Mouse (Mus musculus) stomach, postnatal 0 days (tissue): ENCODE measurements around the gene Alkbh6. TPM values are rescaled to one million over a fixed set of nuclear protein-coding genes. Genes with fewer than 3 reads are reported as not detected.

Experiments used
- ATAC-seq: fragments of 200-750 bp; cut with Nextera tagmentation; 2 replicates; pipeline ENCODE4 v1.8.0; 2017; ENCODE audit not compliant: low FRiP score, low TSS enrichment
- DNase-seq: peaks from one replicate; pipeline ENCODE4 v3.0.0-alpha.2; 2016; ENCODE audit warnings: low spot score
- H3K27ac ChIP-seq: fragments of 300-500 bp; sonication (generic); replicated peaks from 2 replicates; pipeline ENCODE4 v1.5.1; 2014; ENCODE audit warnings: mild to moderate bottlenecking, control low read depth
- H3K27me3 ChIP-seq: fragments of 300-500 bp; sonication (generic); 2 replicates; pipeline ENCODE4 v1.6.1; 2014; ENCODE audit warnings: low read length; ENCODE audit not compliant: control insufficient read depth, insufficient read depth
- H3K36me3 ChIP-seq: fragments of 300-500 bp; sonication (generic); 2 replicates; pipeline ENCODE4 v1.6.1; 2014; ENCODE audit warnings: low read length, mixed read lengths; ENCODE audit not compliant: control insufficient read depth, insufficient read depth
- H3K4me1 ChIP-seq: fragments of 300-500 bp; sonication (generic); replicated peaks from 2 replicates; pipeline ENCODE4 v1.6.1; 2014; ENCODE audit warnings: antibody characterized with exemption; ENCODE audit not compliant: control insufficient read depth, insufficient read depth
- H3K4me2 ChIP-seq: fragments of 300-500 bp; sonication (generic); replicated peaks from 2 replicates; pipeline ENCODE4 v1.6.1; 2014; ENCODE audit warnings: low read depth, mild to moderate bottlenecking, control low read depth, moderate library complexity
- H3K4me3 ChIP-seq: fragments of 300-500 bp; sonication (generic); 2 replicates; pipeline ENCODE4 v1.5.1; 2014; ENCODE audit warnings: low read depth, low read length, control low read depth
- H3K9ac ChIP-seq: fragments of 300-500 bp; sonication (generic); 2 replicates; pipeline ENCODE4 v1.6.1; 2014; ENCODE audit warnings: mild to moderate bottlenecking, low read length, control low read depth, mixed read lengths
- H3K9me3 ChIP-seq: fragments of 300-500 bp; sonication (generic); 2 replicates; pipeline ENCODE4 v1.6.1; 2016; ENCODE audit warnings: low read length; ENCODE audit not compliant: control insufficient read depth
- CTCF ChIP-seq: IDR thresholded peaks from 2 replicates; pipeline ENCODE4 v1.5.1; 2016; ENCODE audit warnings: antibody characterized with exemption, low read depth, mild to moderate bottlenecking, moderate library complexity
- EP300 ChIP-seq: optimal IDR thresholded peaks from 2 replicates; pipeline ENCODE3; 2016; ENCODE audit warnings: antibody characterized with exemption
- WGBS: fragments of 180-500 bp; shearing (Covaris S2); extraction: QIAGEN DNeasy Blood & Tissue Kit; methylation state at CpG from one replicate; pipeline ENCODE4 v1.1.7; 2014; 5-methylcytosine and 5-hydroxymethylcytosine counted together
- polyA plus RNA-seq: library from polyadenylated mRNA; unstranded; fragments of >200 nt; fragmentation: Nextera tagmentation; extraction: Ambion mirVana; gene quantifications from 2 replicates; pipeline ENCODE4 v1.2.1, GENCODE M21; 2015

Alkbh6 gene
- polyA plus RNA-seq, 1 experiment from 2014 or later, result 55.4 TPM

- H3K9ac ChIP-seq, result peak overlapping the region; percentile 83; the same call in 1 of the 2 replicates
- no peak overlapping the region for H3K27ac ChIP-seq
- WGBS, result 47% methylated on average over 6 of the region's 6 CpGs
- H3K4me1 ChIP-seq, result no peaks in the 10 kb centered on the region; the same call in none of the 2 replicates
- peak overlapping the region; percentile 73 for H3K4me3 ChIP-seq
- TF ChIP-seq CTCF, result no peak
- TF ChIP-seq EP300, result no peak
- no peaks in the 10 kb centered on the region for H3K9me3 ChIP-seq
- ATAC-seq (no peak), DNase-seq (no peak)
- no peaks in the 10 kb centered on the region for H3K36me3 ChIP-seq
- H3K4me2 ChIP-seq, result peak overlapping the region; percentile 84
- H3K27me3 ChIP-seq, result no peaks in the 10 kb centered on the region
Observed at GRCm38 (mm10) chr7:30363344-30363738, 54.8 kb downstream of the Alkbh6 start.

Other genes starting within 250 kb of the Alkbh6 start
- 1.9 and 2.1 TPM in 2 replicates for gene Zfp82, start 235.8 kb upstream of the Alkbh6 start, polyA plus RNA-seq
- 0.36 and 0.38 TPM in 2 replicates for gene Gm26920, start 218.3 kb upstream of the Alkbh6 start, polyA plus RNA-seq
- 3.4 and 3.8 TPM in 2 replicates for gene Zfp566, start 218.2 kb upstream of the Alkbh6 start, polyA plus RNA-seq
- gene Zfp260, start 213.9 kb upstream of the Alkbh6 start, polyA plus RNA-seq, result 44.6 and 44.8 TPM in 2 replicates
- 2.4 and 3.0 TPM in 2 replicates for gene Zfp382, start 186.8 kb upstream of the Alkbh6 start, polyA plus RNA-seq
- gene Zfp146, start 139.0 kb upstream of the Alkbh6 start, polyA plus RNA-seq, result 4.2 and 5.4 TPM in 2 replicates
- gene Cox7a1, start 124.6 kb upstream of the Alkbh6 start, polyA plus RNA-seq, result 38.8 and 40.7 TPM in 2 replicates
- gene Capns1, start 109.9 kb upstream of the Alkbh6 start, polyA plus RNA-seq, result 94.5 and 96.8 TPM in 2 replicates
- gene Polr2i, start 76.8 kb upstream of the Alkbh6 start, polyA plus RNA-seq, result 98.2 and 106 TPM in 2 replicates
- gene Tbcb, start 76.4 kb upstream of the Alkbh6 start, polyA plus RNA-seq, result 149 and 153 TPM in 2 replicates
- not detected in 2 replicates for gene Ovol3, start 73.0 kb upstream of the Alkbh6 start, polyA plus RNA-seq
- 0.38 and 0.44 TPM in 2 replicates for gene Thap8, start 28.6 kb upstream of the Alkbh6 start, polyA plus RNA-seq
- gene Wdr62, start 28.3 kb upstream of the Alkbh6 start, polyA plus RNA-seq, result 2.4 TPM in 2 replicates
- 9.6 and 10.2 TPM in 2 replicates for gene Clip3, start 17.0 kb upstream of the Alkbh6 start, polyA plus RNA-seq
- 13.5 and 14.2 TPM in 2 replicates for gene Syne4, start 6.1 kb downstream of the Alkbh6 start, polyA plus RNA-seq
- gene E130208F15Rik, start 13.0 kb downstream of the Alkbh6 start, polyA plus RNA-seq, result not detected in 2 replicates
- 19.1 and 20.2 TPM in 2 replicates for gene Sdhaf1, start 15.2 kb downstream of the Alkbh6 start, polyA plus RNA-seq
- 2.9 and 3.3 TPM in 2 replicates for gene Lrfn3, start 54.1 kb downstream of the Alkbh6 start, polyA plus RNA-seq
- 66.6 and 71.0 TPM in 2 replicates for gene Tyrobp, start 105.0 kb downstream of the Alkbh6 start, polyA plus RNA-seq
- gene Hcst, start 111.1 kb downstream of the Alkbh6 start, polyA plus RNA-seq, result 3.2 and 3.7 TPM in 2 replicates
- 1.1 TPM in 2 replicates for gene Nfkbid, start 113.0 kb downstream of the Alkbh6 start, polyA plus RNA-seq
- gene Aplp1, start 136.8 kb downstream of the Alkbh6 start, polyA plus RNA-seq, result 21.7 and 24.1 TPM in 2 replicates
- gene Kirrel2, start 149.0 kb downstream of the Alkbh6 start, polyA plus RNA-seq, result 0.18 TPM in 2 replicates
- 0.16 and 0.25 TPM in 2 replicates for gene Nphs1, start 149.6 kb downstream of the Alkbh6 start, polyA plus RNA-seq
- 0.42 and 0.68 TPM in 2 replicates for gene Prodh2, start 184.9 kb downstream of the Alkbh6 start, polyA plus RNA-seq
- gene Arhgap33, start 226.3 kb downstream of the Alkbh6 start, polyA plus RNA-seq, result 1.5 and 1.6 TPM in 2 replicates
- 66.4 and 75.7 TPM in 2 replicates for gene Hspb6, start 243.5 kb downstream of the Alkbh6 start, polyA plus RNA-seq
- 2.2 and 2.3 TPM in 2 replicates for gene Proser3, start 243.6 kb downstream of the Alkbh6 start, polyA plus RNA-seq